Mouse (Mus musculus) CD4-positive helper T cell, adult 2 months (primary cell): ENCODE results near the gene Ppat.

Experiments used
- DNase-seq: peaks from one replicate; pipeline ENCODE4 v3.0.0-alpha.2; 2012; ENCODE audit warnings: low read depth, missing footprints, low spot score

Gene Ppat

GRCm38 (mm10) chr5:76876106-76876758 is 75.1 kb downstream of the Ppat start:
- DNase-seq: no peak

GRCm38 (mm10) chr5:76869553-76869952 is 81.8 kb downstream of the Ppat start:
- DNase-seq: no peak

GRCm38 (mm10) chr5:76868693-76869286 is 82.6 kb downstream of the Ppat start:
- peak; percentile 59 for DNase-seq

- no peak for DNase-seq
Observed at GRCm38 (mm10) chr5:76866819-76867218, 84.6 kb downstream of the Ppat start.
